Mouse (Mus musculus) testis, adult 2 months (tissue): ENCODE data around the gene Renbp.

ENCODE experiments used
- CTCF ChIP-seq: fragments of 200-500 bp; IDR thresholded peaks from 2 replicates; pipeline ENCODE4 v1.5.1; 2012; ENCODE audit warnings: low read depth, mild to moderate bottlenecking, inconsistent platforms, low read length, moderate library complexity; ENCODE audit not compliant: control insufficient read depth, insufficient read depth, insufficient replicate concordance
- POLR2A ChIP-seq: fragments of 200-500 bp; IDR thresholded peaks from 2 replicates; pipeline ENCODE4 v1.6.1; 2012; ENCODE audit warnings: low read depth, mild to moderate bottlenecking, inconsistent platforms, low read length, moderate library complexity; ENCODE audit not compliant: control insufficient read depth

- TF ChIP-seq POLR2A = no peak
- TF ChIP-seq CTCF = no peak
Observed at GRCm38 (mm10) chrX:73942294-73942693, 11.6 kb upstream of the Renbp start.
